Mouse (Mus musculus) liver, embryonic 14.5 days (tissue): Measurements from ENCODE around the gene Bnc2.

ENCODE experiments used
- CTCF ChIP-seq: IDR thresholded peaks from 2 replicates; pipeline ENCODE4 v1.5.1; 2016; ENCODE audit warnings: antibody characterized with exemption, low read depth, control low read depth
- EP300 ChIP-seq: IDR thresholded peaks from 2 replicates; pipeline ENCODE4 v1.6.1; 2016; ENCODE audit warnings: antibody characterized with exemption, low read depth

DNA sequence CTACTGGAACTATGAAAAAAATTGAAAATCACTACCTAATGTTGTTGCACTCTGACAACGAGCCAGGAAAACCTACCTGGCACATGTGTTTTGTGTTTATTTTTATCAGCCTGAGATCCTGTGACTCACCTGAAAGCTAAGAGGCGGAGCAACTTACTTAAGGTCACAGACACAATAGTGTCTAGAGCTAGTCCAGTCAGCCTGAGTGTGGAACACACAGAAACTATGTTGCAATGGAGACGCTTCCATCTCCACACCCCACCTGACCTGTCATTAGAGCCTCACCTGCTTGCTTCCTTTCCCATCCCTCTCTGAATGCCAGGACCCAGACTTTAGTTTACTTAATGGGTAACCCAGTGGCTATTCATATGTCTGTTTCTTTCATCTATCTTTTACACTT lies 364.2 kb downstream of the Bnc2 start:
- TF ChIP-seq EP300 = no peak
- TF ChIP-seq CTCF = no peak
